Mouse (Mus musculus): ENCODE measurements around the gene Tmem104. TPM values are rescaled to one million over a fixed set of nuclear protein-coding genes. Genes with fewer than 3 reads are reported as not detected.

The Tmem104 gene
- polyA plus RNA-seq, 1 experiment from 2014 or later: 8.6 TPM

DNA sequence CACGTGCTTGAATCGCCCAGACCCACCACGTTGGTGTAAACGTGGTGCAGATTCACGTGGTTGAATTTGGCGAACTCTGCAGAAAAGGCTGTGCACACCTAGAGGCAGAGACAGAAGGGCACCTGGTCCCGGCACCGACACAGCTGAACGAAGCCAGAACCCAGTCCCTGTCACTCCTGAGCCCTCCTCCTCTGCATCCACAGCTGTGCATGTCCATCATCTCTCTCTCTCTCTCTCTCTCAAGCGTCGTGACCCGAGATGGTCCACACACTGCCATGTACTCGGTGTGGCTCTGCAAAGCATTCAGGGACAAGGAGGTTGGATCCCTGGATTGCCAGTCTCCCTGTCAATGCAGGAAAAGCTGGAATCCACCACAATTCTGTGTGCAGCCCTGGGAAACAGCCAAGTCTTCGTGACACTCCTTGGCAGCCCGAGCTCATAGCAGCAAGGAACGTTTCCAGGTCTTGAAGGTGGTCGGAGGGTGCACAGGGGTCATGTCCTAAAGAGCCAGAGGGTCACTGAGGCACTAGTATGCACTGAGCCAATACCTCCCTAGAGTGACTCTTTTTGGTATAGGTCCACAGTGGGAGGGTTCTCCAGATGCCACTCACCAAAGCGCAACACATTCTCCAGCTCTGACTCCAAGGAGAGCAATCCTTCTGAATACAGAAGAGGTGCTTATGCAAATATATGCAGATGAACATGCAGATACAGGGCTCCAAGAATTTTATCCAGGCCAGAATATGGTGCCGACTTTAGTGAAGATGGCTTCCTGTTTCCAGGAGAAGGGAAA is 99.1 kb downstream of the Tmem104 start:
- ATAC-seq (ENCODE audit: low read depth): no peak
- no peak overlapping the region for H3K4me2 ChIP-seq (ENCODE audit: low read depth, low read length)
- H3K27me3 ChIP-seq (ENCODE audit: control insufficient read depth, insufficient read depth, low read depth, low read length): no peaks in the 10 kb centered on the region
- H3K36me3 ChIP-seq (ENCODE audit: control insufficient read depth, insufficient read depth, low read length): no peaks in the 10 kb centered on the region
- no peak overlapping the region for H3K9ac ChIP-seq (ENCODE audit: low read length)
- no peaks in the 10 kb centered on the region for H3K9me3 ChIP-seq (ENCODE audit: control insufficient read depth, low read length)
- no peak overlapping the region for H3K4me3 ChIP-seq (ENCODE audit: low read length)
- H3K4me1 ChIP-seq (replicated peaks; ENCODE audit: control insufficient read depth, insufficient read depth, low read length): peaks cover 6% of the 10 kb centered on the region
- WGBS: 66% methylated on average over 19 of the region's 19 CpGs
- no peak overlapping the region for H3K27ac ChIP-seq (ENCODE audit: low read length)

- H3K4me1 ChIP-seq (replicated peaks; ENCODE audit: control insufficient read depth, insufficient read depth, low read length): peaks cover 13% of the 10 kb centered on the region
- H3K27me3 ChIP-seq (ENCODE audit: control insufficient read depth, insufficient read depth, low read depth, low read length): no peaks in the 10 kb centered on the region
- ATAC-seq (ENCODE audit: low read depth): no peak
- no peaks in the 10 kb centered on the region for H3K36me3 ChIP-seq (ENCODE audit: control insufficient read depth, insufficient read depth, low read length)
- H3K9me3 ChIP-seq (ENCODE audit: control insufficient read depth, low read length): no peaks in the 10 kb centered on the region
- no peak overlapping the region for H3K27ac ChIP-seq (ENCODE audit: low read length)
- no peak overlapping the region for H3K9ac ChIP-seq (ENCODE audit: low read length)
- H3K4me2 ChIP-seq (ENCODE audit: low read depth, low read length): no peak overlapping the region
- 76% methylated on average over 5 of the region's 5 CpGs for WGBS
- no peak overlapping the region for H3K4me3 ChIP-seq (ENCODE audit: low read length)
Measured at GRCm38 (mm10) chr11:115287386-115287785, 100.1 kb downstream of the Tmem104 start.

DNA sequence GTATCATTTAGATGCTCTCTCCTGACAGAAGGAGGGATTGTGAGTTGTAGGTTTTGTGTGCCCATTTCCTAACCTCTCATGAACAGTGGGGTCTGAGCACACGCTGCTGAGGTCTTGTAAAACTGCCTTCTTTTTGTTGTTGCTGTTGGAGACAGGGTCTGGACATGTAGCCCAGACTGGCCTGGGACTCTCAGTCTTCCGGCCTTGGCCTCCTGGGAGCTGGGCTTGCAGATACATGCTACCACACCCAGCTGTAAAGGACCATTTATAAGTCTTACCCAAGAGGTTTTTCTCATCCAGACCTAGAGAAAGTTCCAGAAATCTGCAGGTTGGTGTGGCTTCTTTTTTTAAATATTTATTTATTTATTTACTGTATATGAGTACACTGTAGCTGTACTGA is 101.0 kb downstream of the Tmem104 start:
- WGBS: 84% methylated on average over 2 of the region's 2 CpGs
- no peaks in the 10 kb centered on the region for H3K9me3 ChIP-seq (ENCODE audit: control insufficient read depth, low read length)
- no peak overlapping the region for H3K9ac ChIP-seq (ENCODE audit: low read length)
- no peaks in the 10 kb centered on the region for H3K36me3 ChIP-seq (ENCODE audit: control insufficient read depth, insufficient read depth, low read length)
- ATAC-seq (ENCODE audit: low read depth): no peak
- no peaks in the 10 kb centered on the region for H3K27me3 ChIP-seq (ENCODE audit: control insufficient read depth, insufficient read depth, low read depth, low read length)
- no peak overlapping the region for H3K4me2 ChIP-seq (ENCODE audit: low read depth, low read length)
- peaks cover 13% of the 10 kb centered on the region for H3K4me1 ChIP-seq (replicated peaks; ENCODE audit: control insufficient read depth, insufficient read depth, low read length)
- no peak overlapping the region for H3K27ac ChIP-seq (ENCODE audit: low read length)
- H3K4me3 ChIP-seq (ENCODE audit: low read length): no peak overlapping the region

GRCm38 (mm10) chr11:115289885-115290284 is 102.6 kb downstream of the Tmem104 start:
- Histone ChIP-seq H3K9me3 (ENCODE audit: control insufficient read depth, low read length) (no peaks in the 10 kb centered on the region), H3K27ac (ENCODE audit: low read length) (peak overlapping the region; percentile 76; the same call in 1 of the 2 replicates), H3K9ac (ENCODE audit: low read length) (no peak overlapping the region), H3K4me2 (ENCODE audit: low read depth, low read length) (no peak overlapping the region), H3K4me1 (replicated peaks; ENCODE audit: control insufficient read depth, insufficient read depth, low read length) (peaks cover 13% of the 10 kb centered on the region), H3K27me3 (ENCODE audit: control insufficient read depth, insufficient read depth, low read depth, low read length) (no peaks in the 10 kb centered on the region), H3K4me3 (ENCODE audit: low read length) (no peak overlapping the region), H3K36me3 (ENCODE audit: control insufficient read depth, insufficient read depth, low read length) (no peaks in the 10 kb centered on the region)
- ATAC-seq (ENCODE audit: low read depth): no peak
- WGBS: 69% methylated on average over 8 of the region's 8 CpGs

GRCm38 (mm10) chr11:115290314-115290713 is 103.0 kb downstream of the Tmem104 start:
- Histone ChIP-seq H3K27ac (ENCODE audit: low read length) (peak overlapping the region; percentile 76), H3K27me3 (ENCODE audit: control insufficient read depth, insufficient read depth, low read depth, low read length) (no peaks in the 10 kb centered on the region)
- ATAC-seq (ENCODE audit: low read depth): no peak

GRCm38 (mm10) chr11:115290919-115291318 is 103.6 kb downstream of the Tmem104 start:
- ATAC-seq (ENCODE audit: low read depth): peak; percentile 91
- 38% methylated on average over 6 of the region's 6 CpGs for WGBS

More at GRCm38 (mm10) chr11:115290314-115290713, 103.0 kb downstream of the Tmem104 start:
- WGBS: 84% methylated on average over 1 of the region's 1 CpGs
- H3K4me3 ChIP-seq (ENCODE audit: low read length): no peak overlapping the region
- peaks cover 13% of the 10 kb centered on the region for H3K4me1 ChIP-seq (replicated peaks; ENCODE audit: control insufficient read depth, insufficient read depth, low read length)
- no peak overlapping the region for H3K4me2 ChIP-seq (ENCODE audit: low read depth, low read length)
- no peak overlapping the region for H3K9ac ChIP-seq (ENCODE audit: low read length)
- H3K36me3 ChIP-seq (ENCODE audit: control insufficient read depth, insufficient read depth, low read length): no peaks in the 10 kb centered on the region
- H3K9me3 ChIP-seq (ENCODE audit: control insufficient read depth, low read length): no peaks in the 10 kb centered on the region

GRCm38 (mm10) chr11:115291503-115291902 is 104.2 kb downstream of the Tmem104 start:
- 66% methylated on average over 10 of the region's 10 CpGs for WGBS
- H3K9ac ChIP-seq (ENCODE audit: low read length): no peak overlapping the region
- peaks cover 2% of the 10 kb centered on the region; the same call in 1 of the 2 replicates for H3K27me3 ChIP-seq (ENCODE audit: control insufficient read depth, insufficient read depth, low read depth, low read length)
- ATAC-seq (ENCODE audit: low read depth): no peak
- H3K9me3 ChIP-seq (ENCODE audit: control insufficient read depth, low read length): no peaks in the 10 kb centered on the region
- H3K4me2 ChIP-seq (ENCODE audit: low read depth, low read length): no peak overlapping the region
- H3K36me3 ChIP-seq (ENCODE audit: control insufficient read depth, insufficient read depth, low read length): no peaks in the 10 kb centered on the region
- peak overlapping the region; percentile 2; the same call in 1 of the 2 replicates for H3K27ac ChIP-seq (ENCODE audit: low read length)
- peaks cover 13% of the 10 kb centered on the region for H3K4me1 ChIP-seq (replicated peaks; ENCODE audit: control insufficient read depth, insufficient read depth, low read length)
- H3K4me3 ChIP-seq (ENCODE audit: low read length): no peak overlapping the region

More at GRCm38 (mm10) chr11:115290919-115291318, 103.6 kb downstream of the Tmem104 start:
- Histone ChIP-seq H3K4me1 (replicated peaks; ENCODE audit: control insufficient read depth, insufficient read depth, low read length) (peaks cover 13% of the 10 kb centered on the region), H3K27me3 (ENCODE audit: control insufficient read depth, insufficient read depth, low read depth, low read length) (no peaks in the 10 kb centered on the region; the same call in 1 of the 2 replicates), H3K4me3 (ENCODE audit: low read length) (no peak overlapping the region), H3K4me2 (ENCODE audit: low read depth, low read length) (no peak overlapping the region), H3K9ac (ENCODE audit: low read length) (no peak overlapping the region), H3K36me3 (ENCODE audit: control insufficient read depth, insufficient read depth, low read length) (no peaks in the 10 kb centered on the region), H3K27ac (ENCODE audit: low read length) (peak overlapping the region; percentile 76), H3K9me3 (ENCODE audit: control insufficient read depth, low read length) (no peaks in the 10 kb centered on the region)

GRCm38 (mm10) chr11:115292631-115293375 is 105.5 kb downstream of the Tmem104 start:
- no peak overlapping the region for H3K9ac ChIP-seq (ENCODE audit: low read length)
- peaks cover 14% of the 10 kb centered on the region for H3K27me3 ChIP-seq (ENCODE audit: control insufficient read depth, insufficient read depth, low read depth, low read length)
- H3K4me1 ChIP-seq (replicated peaks; ENCODE audit: control insufficient read depth, insufficient read depth, low read length): peaks cover 16% of the 10 kb centered on the region
- no peak overlapping the region for H3K4me3 ChIP-seq (ENCODE audit: low read length)
- WGBS: 41% methylated on average over 14 of the region's 14 CpGs
- H3K9me3 ChIP-seq (ENCODE audit: control insufficient read depth, low read length): no peaks in the 10 kb centered on the region
- ATAC-seq (ENCODE audit: low read depth): no peak
- H3K27ac ChIP-seq (ENCODE audit: low read length): peak overlapping the region; percentile 24
- no peaks in the 10 kb centered on the region for H3K36me3 ChIP-seq (ENCODE audit: control insufficient read depth, insufficient read depth, low read length)
- H3K4me2 ChIP-seq (ENCODE audit: low read depth, low read length): no peak overlapping the region

GRCm38 (mm10) chr11:115295939-115296338 is 108.7 kb downstream of the Tmem104 start:
- Histone ChIP-seq H3K27me3 (ENCODE audit: control insufficient read depth, insufficient read depth, low read depth, low read length) (peaks cover 28% of the 10 kb centered on the region), H3K4me1 (replicated peaks; ENCODE audit: control insufficient read depth, insufficient read depth, low read length) (peaks cover 10% of the 10 kb centered on the region), H3K9ac (ENCODE audit: low read length) (no peak overlapping the region), H3K36me3 (ENCODE audit: control insufficient read depth, insufficient read depth, low read length) (no peaks in the 10 kb centered on the region), H3K9me3 (ENCODE audit: control insufficient read depth, low read length) (no peaks in the 10 kb centered on the region), H3K4me2 (ENCODE audit: low read depth, low read length) (no peak overlapping the region), H3K4me3 (ENCODE audit: low read length) (no peak overlapping the region), H3K27ac (ENCODE audit: low read length) (no peak overlapping the region)
- WGBS: 79% methylated on average over 11 of the region's 11 CpGs
- ATAC-seq (ENCODE audit: low read depth): no peak
